Mouse (Mus musculus) hematopoietic stem cell, adult 5-6 weeks (primary cell): ENCODE measurements around the gene Eri3. TPM values are rescaled to one million over a fixed set of nuclear protein-coding genes. Genes with fewer than 3 reads are reported as not detected.

Experiments
- ATAC-seq, 2 experiments: fragments of 125-278 bp in 1 of 2; replicated peaks in 1 of 2; 2 replicates each; pipeline ENCODE4 v1.8.0; 2016 to 2017; ENCODE audit warnings: inconsistent platforms in 2 of 2, mild to moderate bottlenecking in 2 of 2, moderate number of reproducible peaks in 2 of 2, low read depth in 1 of 2, moderate TSS enrichment in 1 of 2; ENCODE audit not compliant: low FRiP score in 2 of 2, poor library complexity in 2 of 2, severe bottlenecking in 2 of 2, insufficient read depth in 1 of 2, low TSS enrichment in 1 of 2
- total RNA-seq: library from RNA; stranded (forward); fragments of 172-1452, 232-1000 nt; gene quantifications from 2 replicates; pipeline ENCODE4 v1.2.3, GENCODE M21; 2017

The Eri3 gene
- total RNA-seq, 1 experiment from 2014 or later, result 28.2 TPM

- no peak for ATAC-seq
Measured at GRCm38 (mm10) chr4:117609371-117610039, 59.3 kb downstream of the Eri3 start.

- no peak for ATAC-seq
Measured at GRCm38 (mm10) chr4:117611385-117611784, 61.2 kb downstream of the Eri3 start.

GRCm38 (mm10) chr4:117611814-117612213 lies 61.6 kb downstream of the Eri3 start:
- no peak for ATAC-seq

GRCm38 (mm10) chr4:117612713-117613112 lies 62.5 kb downstream of the Eri3 start:
- no peak for ATAC-seq

GRCm38 (mm10) chr4:117613153-117613773 lies 63.1 kb downstream of the Eri3 start:
- no peak for ATAC-seq

- ATAC-seq, result no peak
Measured at GRCm38 (mm10) chr4:117616600-117616999, 66.4 kb downstream of the Eri3 start.

GRCm38 (mm10) chr4:117622270-117622669 lies 72.1 kb downstream of the Eri3 start:
- ATAC-seq, result no peak

GRCm38 (mm10) chr4:117623025-117623424 lies 72.9 kb downstream of the Eri3 start:
- no peak for ATAC-seq

GRCm38 (mm10) chr4:117624660-117625059 lies 74.5 kb downstream of the Eri3 start:
- ATAC-seq, result peak; percentile 83 to 89

GRCm38 (mm10) chr4:117628464-117628863 lies 78.3 kb downstream of the Eri3 start:
- ATAC-seq, result no peak

GRCm38 (mm10) chr4:117630053-117630670 lies 80.0 kb downstream of the Eri3 start:
- ATAC-seq, result no peak

GRCm38 (mm10) chr4:117633527-117633926 lies 83.4 kb downstream of the Eri3 start:
- ATAC-seq, result no peak

- ATAC-seq, result no peak
Measured at GRCm38 (mm10) chr4:117634642-117635041, 84.5 kb downstream of the Eri3 start.

- ATAC-seq, result no peak
Measured at GRCm38 (mm10) chr4:117636152-117636551, 86.0 kb downstream of the Eri3 start.

GRCm38 (mm10) chr4:117636891-117637613 lies 86.9 kb downstream of the Eri3 start:
- no peak for ATAC-seq

- no peak for ATAC-seq
Measured at GRCm38 (mm10) chr4:117640925-117641703, 90.9 kb downstream of the Eri3 start.

- no peak for ATAC-seq
Measured at GRCm38 (mm10) chr4:117641804-117642203, 91.6 kb downstream of the Eri3 start.
